Mouse (Mus musculus): ENCODE results near the gene Serpinb9.
"Not testable (repeated sequence)": the region's sequence is repeated elsewhere in the genome, so short reads cannot be mapped to it uniquely, and the experiment has no call there.

Gene Serpinb9

DNA sequence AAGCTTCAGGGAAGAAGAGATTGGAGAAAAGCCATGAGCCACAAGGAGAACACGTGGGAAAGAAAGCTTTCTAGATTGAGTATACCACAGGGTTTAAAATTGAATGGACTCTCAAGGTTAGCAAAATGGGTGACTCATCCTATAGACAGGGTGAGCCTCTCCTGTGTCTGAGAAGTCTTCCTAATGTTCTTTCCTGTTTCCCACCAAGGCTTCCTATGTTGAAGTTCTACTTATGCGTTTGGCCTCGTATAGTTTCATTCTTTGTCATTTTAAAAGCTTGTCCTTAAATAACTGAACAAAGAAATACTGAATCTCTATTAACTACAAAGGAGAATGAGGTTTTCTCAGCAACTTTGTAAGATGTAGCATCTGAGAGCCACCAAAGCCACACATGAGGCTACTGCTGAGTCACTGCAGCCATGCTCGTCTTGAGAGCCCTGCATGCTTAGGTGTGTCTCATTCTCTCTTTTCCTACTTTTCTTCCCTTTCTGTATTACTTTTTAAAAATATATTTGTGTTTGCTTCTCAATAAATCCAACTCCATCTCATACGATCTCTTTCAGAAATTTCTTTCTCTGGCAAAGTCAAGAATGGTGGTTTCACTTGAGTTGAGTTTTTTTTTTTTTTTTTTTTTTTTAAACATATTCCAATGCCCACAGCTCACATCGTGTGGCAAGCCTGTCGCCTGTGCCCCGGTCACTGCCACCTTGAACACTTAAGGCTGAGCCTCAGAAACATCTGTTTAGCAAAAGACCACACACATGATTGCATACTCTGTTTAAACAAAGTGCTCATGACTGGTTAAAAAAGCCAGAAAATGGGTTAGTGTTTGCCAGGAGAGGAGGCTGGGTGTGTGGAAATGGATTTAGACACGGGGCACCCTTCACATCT, 718 bp downstream of the Serpinb9 start:
- DNase-seq (ENCODE audit: low spot score in 2 of 2) = no peak

- peak; percentile 61 to 78 for DNase-seq (ENCODE audit: low spot score in 2 of 2)
These were observed 1.5 kb downstream of the Serpinb9 start for GRCm38 (mm10) chr13:33004414-33005105.

- no peak for DNase-seq (ENCODE audit: low spot score in 2 of 2)
These were observed 2.5 kb downstream of the Serpinb9 start for GRCm38 (mm10) chr13:33005501-33006075.

- no peak for DNase-seq (ENCODE audit: low spot score in 2 of 2)
These were observed 3.5 kb downstream of the Serpinb9 start for GRCm38 (mm10) chr13:33006555-33006954.

DNA sequence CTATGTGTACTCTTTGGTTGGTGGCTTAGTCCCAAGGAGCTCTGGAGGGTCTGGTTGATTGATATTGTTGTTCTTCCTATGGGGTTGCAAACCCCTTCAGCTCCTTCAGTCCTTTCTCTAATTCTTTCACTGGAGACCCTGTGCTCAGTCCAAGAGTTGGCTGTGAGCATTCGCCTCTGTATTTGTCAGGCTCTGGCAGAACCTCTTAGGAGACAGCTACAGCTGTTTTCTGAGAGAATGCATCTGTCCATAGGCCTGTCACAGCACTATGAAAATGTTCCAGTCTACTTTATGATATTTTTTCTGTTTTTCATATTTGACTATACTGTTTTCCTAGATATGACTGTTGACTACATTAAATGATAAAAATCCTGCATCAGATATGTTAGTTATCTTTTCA, 9.3 kb downstream of the Serpinb9 start:
- DNase-seq (ENCODE audit: low spot score in 2 of 2) = no peak

DNA sequence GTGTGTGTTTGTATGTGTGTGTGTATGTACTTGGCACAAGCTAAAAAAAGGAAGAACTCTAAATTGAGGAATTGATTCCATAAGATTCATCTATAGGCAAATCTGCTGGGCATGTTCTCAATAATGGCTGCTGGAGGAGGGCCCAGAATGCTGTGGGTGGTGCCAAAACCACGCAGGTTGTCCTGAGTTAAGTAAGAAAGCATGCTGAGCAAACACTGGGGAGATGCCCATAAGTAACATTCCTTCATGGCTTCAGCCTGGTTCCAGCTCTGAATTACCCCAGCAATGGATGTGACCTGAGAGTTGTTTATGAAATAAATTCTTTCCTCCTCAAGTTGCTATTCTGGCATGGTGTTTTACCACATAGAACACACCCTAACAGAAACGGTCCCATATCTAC, 10.2 kb downstream of the Serpinb9 start:
- no peak for DNase-seq (ENCODE audit: low spot score in 2 of 2)

- DNase-seq (ENCODE audit: low spot score in 2 of 2) = no peak
These were observed 19.3 kb downstream of the Serpinb9 start for GRCm38 (mm10) chr13:33022371-33022770.

DNA sequence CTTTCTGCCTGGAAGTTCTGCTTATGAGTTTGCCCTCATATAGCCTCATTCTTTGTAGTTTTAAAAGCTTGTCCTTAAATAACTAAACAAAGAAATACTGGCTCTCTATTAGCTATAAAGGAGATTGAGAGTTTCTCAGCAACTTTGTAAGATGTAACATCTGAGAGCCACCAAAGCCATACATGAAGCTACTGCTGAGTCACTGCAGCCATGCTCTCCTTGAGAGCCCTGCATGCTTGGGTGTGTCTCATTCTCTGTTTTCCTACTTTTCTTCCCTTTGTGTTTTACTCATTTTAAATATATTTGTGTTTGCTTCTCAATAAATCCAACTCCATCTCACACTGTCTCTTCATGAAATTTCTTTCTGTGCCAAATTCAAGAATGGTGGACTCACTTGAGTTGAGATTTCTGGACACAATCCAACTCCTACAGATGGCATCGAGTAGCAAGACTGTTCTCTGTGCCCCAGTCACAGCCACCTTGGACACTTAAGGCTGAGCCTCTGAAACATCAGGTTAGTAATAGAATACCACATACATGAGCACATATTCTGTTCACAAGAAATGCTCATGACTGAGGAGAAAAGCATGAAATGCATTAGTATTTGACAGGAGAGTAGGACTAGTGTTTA, 23.5 kb downstream of the Serpinb9 start:
- DNase-seq (ENCODE audit: low spot score in 2 of 2) = no peak

GRCm38 (mm10) chr13:33027244-33027643, 24.2 kb downstream of the Serpinb9 start, which contains the start of gene Serpinb9b:
Gene Serpinb9b (plus strand): TSS chr13:33027416.
- no peak for DNase-seq (ENCODE audit: low spot score in 2 of 2)

DNA sequence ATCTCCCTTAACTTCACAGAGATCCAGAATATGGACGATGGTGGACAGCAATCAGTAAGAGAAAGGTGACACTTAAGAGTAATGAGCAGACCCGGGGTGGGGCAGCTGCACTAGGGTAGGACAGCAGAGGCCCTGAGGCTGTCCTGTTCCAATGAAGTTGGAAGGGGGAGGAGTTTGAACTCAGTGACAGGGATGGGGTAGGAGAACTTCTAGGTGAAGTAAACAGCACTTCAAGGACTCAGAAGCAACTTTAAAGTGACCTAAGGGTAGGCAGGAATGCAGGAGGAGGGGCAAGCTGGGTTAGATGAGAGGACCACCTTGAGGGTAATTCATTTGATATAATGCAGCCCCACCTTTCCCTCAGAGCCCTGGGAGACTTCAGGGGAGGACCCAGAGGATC, 25.1 kb downstream of the Serpinb9 start:
- DNase-seq (ENCODE audit: low spot score in 2 of 2) = no peak

GRCm38 (mm10) chr13:33028550-33028949, 25.5 kb downstream of the Serpinb9 start:
- no peak for DNase-seq (ENCODE audit: low spot score in 2 of 2)

DNA sequence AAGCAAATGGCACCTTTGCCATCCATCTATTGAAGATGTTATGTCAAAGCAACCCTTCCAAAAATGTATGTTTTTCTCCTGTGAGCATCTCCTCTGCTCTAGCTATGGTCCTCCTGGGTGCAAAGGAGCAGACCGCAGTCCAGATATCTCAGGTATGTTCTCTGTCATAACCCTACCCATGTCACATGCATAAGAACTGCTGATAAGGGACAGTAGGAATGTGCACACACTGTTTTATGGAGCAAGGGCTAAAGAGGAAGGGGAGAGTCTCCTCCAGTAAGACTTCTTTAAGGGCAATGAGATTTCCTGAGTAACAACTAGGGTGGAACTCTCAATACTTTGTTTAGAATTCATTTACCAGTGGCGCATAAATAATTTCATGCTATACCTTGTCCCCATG, 26.4 kb downstream of the Serpinb9 start:
- not testable (repeated sequence) for DNase-seq (ENCODE audit: low spot score in 2 of 2)

- no peak for DNase-seq (ENCODE audit: low spot score in 2 of 2)
These were observed 27.2 kb downstream of the Serpinb9 start for GRCm38 (mm10) chr13:33030281-33030680.

DNA sequence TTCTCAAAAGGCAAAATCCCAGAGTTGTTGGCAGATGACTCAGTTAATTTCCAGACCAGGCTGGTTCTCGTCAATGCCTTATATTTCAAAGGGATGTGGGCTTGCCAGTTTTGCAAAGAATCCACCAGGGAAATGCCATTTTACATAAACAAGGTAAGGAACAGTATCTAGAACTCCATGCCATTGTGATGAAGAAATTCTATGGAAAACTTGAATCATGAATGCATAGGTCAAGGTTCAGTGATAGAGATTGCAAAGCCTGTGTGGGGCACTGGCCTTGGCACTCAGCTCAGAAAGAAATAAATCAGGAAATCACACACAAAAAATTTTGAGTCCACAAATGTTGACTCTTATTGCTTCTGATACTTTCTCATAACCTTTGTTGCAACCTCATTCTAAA, 32.5 kb downstream of the Serpinb9 start:
- DNase-seq (ENCODE audit: low spot score in 2 of 2) = no peak

GRCm38 (mm10) chr13:33043542-33043941, 40.5 kb downstream of the Serpinb9 start:
- no peak for DNase-seq (ENCODE audit: low spot score in 2 of 2)

GRCm38 (mm10) chr13:33047234-33047633, 44.2 kb downstream of the Serpinb9 start:
- no peak for DNase-seq (ENCODE audit: low spot score in 2 of 2)

- no peak for DNase-seq (ENCODE audit: low spot score in 2 of 2)
These were observed 45.1 kb downstream of the Serpinb9 start for GRCm38 (mm10) chr13:33048187-33048586.

DNA sequence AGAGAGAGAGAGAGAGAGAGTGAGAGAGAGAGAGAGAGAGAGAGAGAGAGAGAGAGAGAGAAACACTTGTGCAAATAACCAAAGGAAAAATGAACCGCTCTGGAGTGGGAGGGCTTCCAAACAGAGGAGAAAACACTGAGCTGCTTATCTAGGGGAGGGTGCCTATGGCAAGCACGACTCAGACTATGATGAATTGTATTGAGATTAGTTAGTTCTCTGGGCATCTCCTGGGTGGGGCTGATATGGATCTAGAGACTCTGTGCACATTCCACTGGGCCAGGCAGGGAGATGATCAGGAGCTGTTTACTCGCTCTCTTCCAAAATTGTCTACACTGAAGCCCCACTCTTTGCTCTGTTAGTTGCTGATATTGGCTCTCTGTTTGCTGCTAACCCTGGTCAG, 48.6 kb downstream of the Serpinb9 start:
- no peak for DNase-seq (ENCODE audit: low spot score in 2 of 2)

- DNase-seq (ENCODE audit: low spot score in 2 of 2) = no peak
These were observed 60.0 kb downstream of the Serpinb9 start for GRCm38 (mm10) chr13:33063048-33063447.
